Mouse (Mus musculus): ENCODE data around the gene Mvd. TPM values are rescaled to one million over a fixed set of nuclear protein-coding genes. Genes with fewer than 3 reads are reported as not detected.

Mvd gene
- polyA plus RNA-seq, 1 experiment from 2014 or later, result 60.3 TPM

DNA sequence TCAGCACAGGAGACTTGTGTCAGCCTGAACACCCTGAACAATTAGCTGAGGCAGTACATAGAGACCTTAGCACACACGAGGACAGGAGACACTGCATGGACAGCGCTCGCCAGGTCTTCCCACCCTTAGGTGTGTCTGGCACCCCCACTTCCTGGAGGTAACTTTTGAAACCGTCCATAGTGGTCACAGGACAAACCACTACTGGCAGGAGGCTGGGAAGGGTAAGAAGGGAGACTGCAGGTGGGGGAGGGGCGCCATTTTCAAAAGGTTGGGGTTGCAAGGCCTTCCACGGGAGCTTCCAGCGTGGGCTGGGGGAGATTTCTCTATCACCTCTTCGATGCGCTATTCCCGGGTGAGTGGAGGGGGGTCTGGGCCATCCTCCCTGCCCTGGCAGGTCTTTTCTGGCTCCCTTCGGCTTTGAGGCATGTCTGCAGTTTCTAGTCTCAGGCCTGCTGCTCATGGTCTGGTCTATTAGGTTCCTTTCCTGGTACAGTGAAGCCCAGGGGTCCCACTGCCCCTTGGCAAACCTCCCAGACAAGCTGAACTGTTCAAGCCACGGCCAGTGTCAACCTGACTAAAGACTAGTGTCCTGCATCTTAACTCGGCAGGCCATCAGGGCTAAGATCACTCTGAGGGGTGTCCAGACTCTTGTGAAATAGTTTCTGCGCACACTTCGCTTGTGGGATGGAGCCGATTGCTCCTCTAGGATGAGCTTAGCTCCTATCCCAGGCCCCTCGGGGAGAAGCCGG lies 11.4 kb downstream of the Mvd start:
- WGBS, result 38% methylated on average over 18 of the region's 18 CpGs
- Histone ChIP-seq H3K36me3 (peaks cover 37% of the 10 kb centered on the region), H3K9me3 (replicated peaks) (no peaks in the 10 kb centered on the region), H3K27ac (replicated peaks) (peak overlapping the region; percentile 79), H3K27me3 (ENCODE audit: low read depth, poor library complexity, severe bottlenecking) (peaks cover 9% of the 10 kb centered on the region; the same call in 1 of the 2 replicates), H3K4me3 (peak overlapping the region; percentile 57), H3K4me1 (peaks cover 28% of the 10 kb centered on the region)
- DNase-seq (ENCODE audit: low spot score), result no peak

DNA sequence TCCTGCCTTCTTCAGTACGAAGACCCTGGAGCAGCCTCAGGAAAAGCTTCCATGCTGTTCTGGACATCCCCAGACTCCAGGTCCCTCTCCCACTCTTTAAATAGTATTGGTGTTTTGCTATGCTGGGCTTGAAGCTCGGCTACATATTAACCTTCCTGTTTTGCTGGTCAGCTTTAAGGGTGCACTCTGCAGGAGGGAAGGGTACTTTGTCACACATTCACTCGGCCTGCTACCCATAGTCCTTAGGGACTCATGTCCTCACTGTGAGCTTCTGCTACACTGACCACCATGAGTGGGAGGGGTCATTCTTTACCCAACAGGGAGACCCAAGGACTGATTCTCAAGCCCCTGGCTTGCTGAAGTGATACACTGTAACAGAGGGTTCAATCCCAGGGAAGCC lies 12.6 kb downstream of the Mvd start:
- Histone ChIP-seq H3K27ac (replicated peaks) (no peak overlapping the region), H3K4me3 (no peak overlapping the region), H3K9me3 (replicated peaks) (no peaks in the 10 kb centered on the region), H3K4me1 (peaks cover 28% of the 10 kb centered on the region), H3K27me3 (ENCODE audit: low read depth, poor library complexity, severe bottlenecking) (peaks cover 9% of the 10 kb centered on the region; the same call in 1 of the 2 replicates), H3K36me3 (peaks cover 25% of the 10 kb centered on the region)
- WGBS, result 84% methylated on average over 3 of the region's 3 CpGs
- DNase-seq (ENCODE audit: low spot score), result no peak

- H3K4me3 ChIP-seq, result no peak overlapping the region
- peaks cover 28% of the 10 kb centered on the region for H3K4me1 ChIP-seq
- H3K27ac ChIP-seq (replicated peaks), result no peak overlapping the region
- DNase-seq (ENCODE audit: low spot score), result no peak
- H3K36me3 ChIP-seq, result peaks cover 20% of the 10 kb centered on the region
- no peaks in the 10 kb centered on the region for H3K9me3 ChIP-seq (replicated peaks)
- peaks cover 9% of the 10 kb centered on the region; the same call in 1 of the 2 replicates for H3K27me3 ChIP-seq (ENCODE audit: low read depth, poor library complexity, severe bottlenecking)
- 85% methylated on average over 10 of the region's 10 CpGs for WGBS
Measured at GRCm38 (mm10) chr8:122430058-122430636, 13.1 kb downstream of the Mvd start.

GRCm38 (mm10) chr8:122428163-122428562 lies 15.1 kb downstream of the Mvd start:
- no peak overlapping the region for H3K27ac ChIP-seq (replicated peaks)
- no peaks in the 10 kb centered on the region for H3K9me3 ChIP-seq (replicated peaks)
- H3K4me3 ChIP-seq, result no peak overlapping the region
- no peak for DNase-seq (ENCODE audit: low spot score)
- 86% methylated on average over 9 of the region's 9 CpGs for WGBS
- peaks cover 9% of the 10 kb centered on the region; the same call in 1 of the 2 replicates for H3K27me3 ChIP-seq (ENCODE audit: low read depth, poor library complexity, severe bottlenecking)
- peaks cover 23% of the 10 kb centered on the region for H3K4me1 ChIP-seq
- H3K36me3 ChIP-seq, result 0 out of 2 replicates have a peak, but pooled peaks cover 5% of the 10 kb centered on the region

GRCm38 (mm10) chr8:122427607-122428006 lies 15.6 kb downstream of the Mvd start:
- H3K4me1 ChIP-seq, result peaks cover 18% of the 10 kb centered on the region
- H3K36me3 ChIP-seq, result 0 out of 2 replicates have a peak, but pooled peaks cover 5% of the 10 kb centered on the region
- no peak overlapping the region for H3K4me3 ChIP-seq
- no peak for DNase-seq (ENCODE audit: low spot score)
- 90% methylated on average over 7 of the region's 7 CpGs for WGBS
- 0 out of 2 replicates have a peak, but pooled peaks cover 9% of the 10 kb centered on the region for H3K27me3 ChIP-seq (ENCODE audit: low read depth, poor library complexity, severe bottlenecking)
- no peaks in the 10 kb centered on the region for H3K9me3 ChIP-seq (replicated peaks)
- H3K27ac ChIP-seq (replicated peaks), result no peak overlapping the region

DNA sequence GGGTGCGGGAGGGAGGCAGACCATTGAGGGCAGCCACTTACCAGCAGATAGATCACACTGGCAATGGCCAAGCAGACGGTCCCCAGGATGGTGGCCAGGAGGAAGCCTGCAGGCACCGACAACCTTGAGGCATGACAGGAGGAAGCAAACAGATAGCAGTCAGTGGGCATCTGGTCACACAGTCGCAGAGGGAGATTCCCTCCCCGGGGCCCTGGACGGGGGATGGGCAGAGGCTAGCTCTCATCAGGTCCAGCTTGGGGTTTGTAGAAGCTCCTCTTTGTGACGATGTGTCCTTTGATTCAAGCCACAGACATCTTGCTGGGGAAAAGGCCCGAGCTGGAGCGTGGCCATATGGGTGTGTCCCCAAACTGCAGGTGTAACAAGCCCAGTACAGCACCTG lies 17.1 kb downstream of the Mvd start:
- 82% methylated on average over 9 of the region's 9 CpGs for WGBS
- no peaks in the 10 kb centered on the region for H3K9me3 ChIP-seq (replicated peaks)
- H3K4me1 ChIP-seq, result peaks cover 3% of the 10 kb centered on the region; the same call in 1 of the 2 replicates
- 0 out of 2 replicates have a peak, but pooled peaks cover 5% of the 10 kb centered on the region for H3K36me3 ChIP-seq
- H3K27me3 ChIP-seq (ENCODE audit: low read depth, poor library complexity, severe bottlenecking), result no peaks in the 10 kb centered on the region
- no peak overlapping the region for H3K4me3 ChIP-seq
- DNase-seq (ENCODE audit: low spot score), result no peak
- no peak overlapping the region for H3K27ac ChIP-seq (replicated peaks)

DNA sequence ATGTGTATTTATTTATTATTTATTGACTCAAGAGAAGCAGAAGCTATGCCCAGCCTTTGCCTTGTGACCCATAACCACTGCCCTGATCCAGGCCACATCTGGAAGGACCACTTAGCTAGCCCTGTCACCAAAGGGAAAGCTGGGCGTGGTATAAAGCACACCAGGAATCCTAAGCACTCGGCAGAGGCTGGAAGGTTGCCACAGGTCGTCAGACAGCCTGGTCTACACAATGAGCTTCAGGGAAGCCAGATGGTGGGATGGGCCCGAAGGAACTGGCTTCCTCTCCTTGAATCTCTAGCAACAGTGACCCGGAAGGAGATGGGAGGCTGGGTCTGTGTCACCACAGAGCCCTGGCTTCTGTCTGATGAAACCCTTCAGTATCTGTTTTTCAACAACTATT lies 19.6 kb downstream of the Mvd start:
- no peaks in the 10 kb centered on the region for H3K27me3 ChIP-seq (ENCODE audit: low read depth, poor library complexity, severe bottlenecking)
- no peak overlapping the region for H3K27ac ChIP-seq (replicated peaks)
- no peak for DNase-seq (ENCODE audit: low spot score)
- H3K36me3 ChIP-seq, result peaks cover 14% of the 10 kb centered on the region
- no peaks in the 10 kb centered on the region for H3K9me3 ChIP-seq (replicated peaks)
- no peak overlapping the region for H3K4me3 ChIP-seq
- WGBS, result 63% methylated on average over 5 of the region's 5 CpGs
- H3K4me1 ChIP-seq, result no peaks in the 10 kb centered on the region; the same call in 1 of the 2 replicates

DNA sequence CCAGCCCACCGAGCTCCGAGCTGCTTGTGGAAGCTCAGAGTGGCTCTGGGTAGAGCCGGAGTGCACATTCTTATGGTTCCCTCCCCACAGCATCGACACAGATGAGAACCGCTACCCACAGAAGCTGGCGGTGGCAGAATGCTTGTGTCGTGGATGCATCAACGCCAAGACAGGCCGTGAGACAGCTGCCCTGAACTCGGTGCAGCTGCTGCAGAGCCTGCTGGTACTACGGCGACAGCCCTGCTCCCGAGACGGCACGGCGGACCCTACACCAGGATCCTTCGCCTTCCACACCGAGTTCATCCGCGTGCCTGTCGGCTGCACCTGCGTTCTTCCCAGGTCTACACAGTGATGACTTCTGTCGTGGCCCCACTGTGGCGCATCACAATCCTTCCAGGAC lies 20.0 kb downstream of the Mvd start:
- Histone ChIP-seq H3K4me1 (no peaks in the 10 kb centered on the region; the same call in 1 of the 2 replicates), H3K36me3 (peaks cover 18% of the 10 kb centered on the region), H3K4me3 (no peak overlapping the region), H3K27me3 (ENCODE audit: low read depth, poor library complexity, severe bottlenecking) (no peaks in the 10 kb centered on the region), H3K9me3 (replicated peaks) (no peaks in the 10 kb centered on the region), H3K27ac (replicated peaks) (no peak overlapping the region)
- WGBS, result 89% methylated on average over 24 of the region's 24 CpGs
- DNase-seq (ENCODE audit: low spot score), result no peak

- Histone ChIP-seq H3K36me3 (peaks cover 35% of the 10 kb centered on the region), H3K4me1 (no peaks in the 10 kb centered on the region; the same call in 1 of the 2 replicates), H3K4me3 (no peak within 1 kb of the TSS), H3K27me3 (ENCODE audit: low read depth, poor library complexity, severe bottlenecking) (no peaks in the 10 kb centered on the region), H3K9me3 (replicated peaks) (no peaks in the 10 kb centered on the region), H3K27ac (replicated peaks) (no peak within 1 kb of the TSS)
- 88% methylated on average over 14 of the region's 14 CpGs for WGBS
- no peak for DNase-seq (ENCODE audit: low spot score)
Measured at GRCm38 (mm10) chr8:122421376-122422070, 21.7 kb downstream of the Mvd start, which contains the start of gene Il17c. TSS of gene Il17c (plus strand) at chr8:122422020.

DNA sequence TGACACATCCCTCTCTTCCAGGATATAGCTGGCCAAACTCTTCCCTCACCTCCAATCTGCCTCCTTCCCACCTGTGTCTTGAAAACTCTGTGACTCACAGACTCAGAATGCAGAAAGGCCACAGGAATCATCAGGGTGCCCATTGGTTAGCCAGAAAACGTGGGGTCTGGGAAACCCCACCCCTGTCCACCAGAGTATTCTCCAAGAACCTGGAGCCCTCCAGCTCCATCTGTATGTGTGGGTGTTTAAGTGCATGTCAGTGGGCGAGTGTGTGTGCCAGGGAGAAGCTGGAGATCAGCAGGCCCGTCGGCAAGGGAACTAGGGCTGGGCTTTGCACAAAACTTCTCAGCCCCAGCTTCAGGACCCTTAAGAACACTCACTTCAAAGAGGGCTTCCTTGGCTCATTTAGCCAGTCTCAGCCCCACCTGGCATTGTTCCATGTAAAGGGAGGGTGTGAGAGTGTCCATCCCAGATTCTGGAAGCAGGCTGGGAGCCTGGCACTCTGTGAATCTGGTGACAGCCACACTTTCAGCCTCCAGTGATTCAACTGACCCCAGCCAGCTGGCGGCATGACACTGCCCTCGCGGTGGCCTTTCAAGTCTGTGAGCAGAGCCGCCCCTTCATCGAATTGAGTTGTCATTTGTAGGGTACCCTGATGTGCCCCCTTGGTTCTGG lies 23.2 kb downstream of the Mvd start:
- Histone ChIP-seq H3K27me3 (ENCODE audit: low read depth, poor library complexity, severe bottlenecking) (no peaks in the 10 kb centered on the region), H3K36me3 (peaks cover 50% of the 10 kb centered on the region), H3K4me1 (no peaks in the 10 kb centered on the region; the same call in 1 of the 2 replicates), H3K4me3 (no peak overlapping the region), H3K9me3 (replicated peaks) (no peaks in the 10 kb centered on the region), H3K27ac (replicated peaks) (no peak overlapping the region)
- 77% methylated on average over 9 of the region's 9 CpGs for WGBS
- DNase-seq (ENCODE audit: low spot score), result no peak

DNA sequence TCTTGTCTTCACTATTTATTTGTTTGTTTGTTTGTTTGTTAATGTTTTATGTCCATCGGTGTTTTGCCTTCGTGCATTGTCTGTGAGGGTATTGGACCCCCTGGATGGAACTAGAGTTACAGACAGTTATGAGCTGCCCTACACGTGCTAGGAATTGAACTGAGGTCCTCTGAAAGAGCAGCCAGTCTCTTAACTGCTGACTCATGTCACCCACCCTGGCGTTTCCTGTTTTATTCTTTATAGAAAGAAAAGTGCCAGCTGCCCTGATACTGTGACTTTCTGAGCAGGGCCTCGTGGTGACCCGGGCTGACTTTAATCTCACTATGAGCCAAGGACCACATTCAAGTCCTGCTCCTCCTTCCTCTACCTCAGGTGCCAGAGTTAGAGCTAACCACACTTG lies 27.7 kb downstream of the Mvd start:
- H3K4me1 ChIP-seq, result no peaks in the 10 kb centered on the region; the same call in 1 of the 2 replicates
- WGBS, result 94% methylated on average over 6 of the region's 6 CpGs
- H3K4me3 ChIP-seq, result no peak overlapping the region
- H3K27me3 ChIP-seq (ENCODE audit: low read depth, poor library complexity, severe bottlenecking), result no peaks in the 10 kb centered on the region
- no peaks in the 10 kb centered on the region for H3K9me3 ChIP-seq (replicated peaks)
- peaks cover 90% of the 10 kb centered on the region for H3K36me3 ChIP-seq
- DNase-seq (ENCODE audit: low spot score), result no peak
- H3K27ac ChIP-seq (replicated peaks), result no peak overlapping the region

DNA sequence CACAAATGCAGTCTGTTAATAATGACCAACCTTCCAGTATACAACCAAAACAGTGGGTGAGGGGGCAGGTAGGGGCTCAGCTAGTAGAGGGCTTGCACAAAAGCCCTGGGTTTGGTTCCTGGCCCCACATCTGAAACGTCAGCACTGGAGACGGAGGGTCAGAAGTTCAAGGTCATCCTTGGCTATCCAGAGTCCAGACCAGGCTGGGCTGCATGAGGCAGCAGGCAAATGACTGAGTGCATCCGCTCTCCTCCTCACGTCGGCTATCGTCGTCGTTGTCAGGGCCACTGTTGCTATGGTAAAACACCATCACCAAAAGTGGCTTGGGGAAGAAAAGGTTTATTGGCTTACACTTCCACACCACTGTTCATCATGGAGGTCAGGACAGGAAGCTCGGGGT lies 28.9 kb downstream of the Mvd start:
- no peaks in the 10 kb centered on the region for H3K4me1 ChIP-seq
- H3K27ac ChIP-seq (replicated peaks), result no peak overlapping the region
- WGBS, result 92% methylated on average over 9 of the region's 9 CpGs
- peaks cover 100% of the 10 kb centered on the region for H3K36me3 ChIP-seq
- DNase-seq (ENCODE audit: low spot score), result no peak
- H3K9me3 ChIP-seq (replicated peaks), result no peaks in the 10 kb centered on the region
- no peak overlapping the region for H3K4me3 ChIP-seq
- H3K27me3 ChIP-seq (ENCODE audit: low read depth, poor library complexity, severe bottlenecking), result no peaks in the 10 kb centered on the region

Measured in midbrain, embryonic 10.5 days (tissue).